Mouse (Mus musculus) induced T-regulatory cell, adult 2 months (primary cell): ENCODE measurements around the gene Lasp1.
A peak's percentile ranks its signal among the peaks of the same experiment; 100 is the strongest.
"Not testable (repeated sequence)": the region's sequence is repeated elsewhere in the genome, so short reads cannot be mapped to it uniquely, and the experiment has no call there.

Experiments
- DNase-seq: peaks from one replicate; pipeline ENCODE4 v3.0.0-alpha.2; 2012; ENCODE audit warnings: low read depth

The Lasp1 gene

DNA sequence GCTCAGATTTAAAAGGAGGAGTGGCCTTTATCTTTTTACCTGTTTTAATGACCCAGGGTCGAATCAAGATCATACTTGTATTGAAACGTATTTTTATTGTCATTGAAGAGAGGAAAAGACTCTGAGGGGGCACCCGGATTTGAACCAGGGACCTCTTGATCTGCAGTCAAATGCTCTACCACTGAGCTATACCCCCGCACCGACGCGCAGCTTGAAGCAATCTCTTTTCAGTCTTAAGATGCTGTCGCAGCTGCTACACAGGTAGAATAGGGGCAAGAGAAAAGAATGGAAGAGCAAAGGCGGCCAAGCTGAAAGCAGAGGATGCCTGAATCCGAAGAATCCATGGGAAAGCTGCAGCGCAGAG lies at the start of gene Lasp1:
Gene Lasp1, plus strand, starts transcription at position 219 of the 364 bp plus-strand sequence.
- no peak for DNase-seq

GRCm38 (mm10) chr11:97753277-97753676 lies 45.5 kb upstream of the Lasp1 start:
- no peak for DNase-seq

DNA sequence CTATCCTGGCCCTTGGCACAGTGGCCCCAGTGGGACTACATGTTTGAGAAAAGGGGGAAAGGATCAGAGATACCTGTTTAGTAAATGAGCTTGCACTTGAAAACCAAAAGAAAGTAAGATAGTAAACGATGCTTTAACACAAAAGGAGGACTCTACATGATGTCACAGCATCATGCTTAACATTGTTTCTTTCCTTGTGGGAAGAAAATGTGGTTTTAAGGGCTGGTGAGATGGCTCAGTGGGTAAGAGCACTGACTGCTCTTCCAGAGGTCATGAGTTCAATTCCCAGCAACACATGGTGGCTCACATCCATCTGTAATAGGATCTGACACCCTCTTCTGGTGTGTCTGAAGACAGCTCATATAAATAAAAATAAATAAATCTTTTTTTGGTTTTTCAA lies 40.7 kb upstream of the Lasp1 start:
- DNase-seq, result no peak

GRCm38 (mm10) chr11:97758942-97759341 lies 39.9 kb upstream of the Lasp1 start:
- no peak for DNase-seq

- DNase-seq, result peak; percentile 61
These were observed 37.2 kb upstream of the Lasp1 start for GRCm38 (mm10) chr11:97761638-97762037.

GRCm38 (mm10) chr11:97766154-97766881 lies 32.5 kb upstream of the Lasp1 start, which contains the start of gene Cwc25:
TSS of gene Cwc25 (minus strand) at chr11:97766556.
- peak; percentile 98 for DNase-seq

GRCm38 (mm10) chr11:97769704-97770103 lies 29.1 kb upstream of the Lasp1 start:
- DNase-seq, result no peak

GRCm38 (mm10) chr11:97771410-97771809 lies 27.4 kb upstream of the Lasp1 start:
- no peak for DNase-seq

DNA sequence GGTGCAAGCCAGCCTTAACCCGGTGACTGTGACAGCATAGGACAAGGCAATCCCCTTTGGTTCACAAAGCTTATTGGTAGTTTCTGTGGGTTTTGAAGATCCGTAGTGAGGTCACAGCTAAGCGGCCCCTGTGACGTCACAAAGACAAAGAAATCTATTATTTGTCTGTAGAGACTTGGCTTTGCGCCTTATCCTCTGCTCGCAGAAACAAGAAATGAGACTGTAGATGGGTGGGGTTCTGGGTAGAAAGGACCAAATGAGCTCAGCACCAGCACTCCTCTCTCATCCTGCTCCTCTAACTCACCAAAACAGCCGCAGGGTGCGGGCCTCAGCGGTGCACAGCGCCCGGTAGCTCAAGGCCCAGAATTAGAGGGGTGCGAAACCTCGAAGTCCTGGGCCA lies 23.6 kb upstream of the Lasp1 start:
- DNase-seq, result no peak

GRCm38 (mm10) chr11:97775808-97776496 lies 22.8 kb upstream of the Lasp1 start, which contains the start of gene 1700001P01Rik:
TSS of gene 1700001P01Rik (minus strand) at chr11:97775918.
- DNase-seq, result no peak

DNA sequence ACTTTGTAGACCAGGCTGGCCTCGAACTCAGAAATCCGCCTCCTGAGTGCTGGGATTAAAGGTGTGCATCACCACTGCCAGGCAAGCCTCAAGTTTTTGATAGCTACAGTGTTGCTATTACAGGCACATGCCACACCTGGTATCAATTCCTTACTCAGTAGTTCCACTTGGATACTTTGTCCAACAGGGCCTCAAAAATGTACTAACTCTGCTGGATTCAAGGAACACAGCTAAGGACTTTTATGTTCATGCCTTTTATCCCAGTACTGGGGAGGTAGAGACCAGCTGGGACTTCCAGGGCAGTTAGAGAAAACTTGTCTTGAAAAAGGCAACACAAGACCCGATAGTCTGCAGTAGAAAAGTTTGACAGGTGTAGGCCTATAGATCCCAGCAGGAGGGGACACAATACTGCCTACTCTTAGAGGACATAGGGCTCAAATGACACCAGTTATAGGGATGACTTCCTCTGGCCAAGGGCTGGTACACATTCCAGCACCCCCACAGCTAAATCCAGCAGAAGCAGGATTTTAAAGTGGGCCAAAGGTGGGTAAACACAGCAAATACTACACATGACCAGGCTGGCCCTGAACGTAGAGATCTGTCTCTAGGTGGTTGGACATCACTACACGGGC lies 22.2 kb upstream of the Lasp1 start:
- no peak for DNase-seq

DNA sequence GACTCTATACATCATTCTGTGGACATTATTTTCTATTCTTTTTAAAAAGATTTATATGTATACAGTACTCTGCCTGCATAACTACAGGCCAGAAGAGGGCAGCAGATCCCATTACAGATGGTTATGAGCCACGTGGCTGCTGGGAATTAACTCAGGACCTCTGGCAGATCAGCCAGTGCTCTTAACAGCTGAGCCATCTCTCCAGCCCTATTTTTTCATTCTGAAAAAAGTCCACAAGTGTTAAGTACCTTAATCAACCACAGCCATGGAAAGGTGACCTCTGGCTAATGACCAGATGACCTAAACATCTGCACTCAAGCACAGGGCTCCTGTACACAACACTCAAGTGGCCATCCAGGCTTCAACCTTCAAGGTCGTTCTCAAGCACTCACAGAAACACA lies 21.7 kb upstream of the Lasp1 start:
- peak; percentile 58 for DNase-seq

DNA sequence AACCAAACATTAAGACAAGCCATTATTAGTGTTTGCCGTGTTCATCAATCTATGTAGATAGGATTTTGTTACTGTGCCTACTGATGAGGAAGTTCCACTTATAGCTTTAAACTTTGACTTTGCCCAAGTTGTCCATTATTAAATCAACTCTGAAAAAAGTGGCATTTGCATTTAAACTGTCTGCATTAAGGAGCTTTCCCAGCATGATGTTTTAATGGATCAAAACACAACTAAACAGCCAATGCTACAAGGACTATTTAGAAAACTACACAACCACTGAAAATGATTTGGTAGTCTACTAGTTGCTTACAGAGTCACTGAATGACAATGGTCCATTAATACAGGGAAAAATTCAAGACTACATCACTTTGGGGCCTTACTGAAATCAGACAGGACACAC lies 19.9 kb upstream of the Lasp1 start:
- no peak for DNase-seq

GRCm38 (mm10) chr11:97779968-97780701 lies 18.7 kb upstream of the Lasp1 start:
- no peak for DNase-seq

GRCm38 (mm10) chr11:97781478-97781831 lies 17.3 kb upstream of the Lasp1 start:
- DNase-seq, result peak; percentile 50

- peak; percentile 99 for DNase-seq
These were observed 16.8 kb upstream of the Lasp1 start, which contains the start of gene Rpl23 for GRCm38 (mm10) chr11:97781832-97782563. TSS of gene Rpl23 (minus strand) at chr11:97782437.

- no peak for DNase-seq
These were observed 16.3 kb upstream of the Lasp1 start for GRCm38 (mm10) chr11:97782564-97782895.

- no peak for DNase-seq
These were observed 10.8 kb upstream of the Lasp1 start for GRCm38 (mm10) chr11:97787961-97788360.

GRCm38 (mm10) chr11:97789727-97790126 lies 9.1 kb upstream of the Lasp1 start:
- DNase-seq, result no peak

- DNase-seq, result not testable (repeated sequence)
These were observed 7.9 kb upstream of the Lasp1 start for GRCm38 (mm10) chr11:97790778-97791438.

GRCm38 (mm10) chr11:97793165-97793564 lies 5.6 kb upstream of the Lasp1 start:
- peak; percentile 94 for DNase-seq
